Mouse (Mus musculus): ENCODE measurements at regions not wholly inside any gene's neighbourhood (a gene's known extent, or its start where the extent isn't known, plus 50 kb on each side); places are given as distances from the start of the nearest gene placed in this dataset.

- TF ChIP-seq CTCF (IDR thresholded peaks at IDR 0.05; ENCODE audit: extremely low read depth, insufficient read length, insufficient replicate concordance, low read depth, low read length) (no peak), POLR2A (IDR thresholded peaks at IDR 0.05; ENCODE audit: low read depth, low read length) (no peak)
Measured at GRCm38 (mm10) chr3:38002275-38002674, 278.0 kb upstream of the Gm5148 start.
